Mouse (Mus musculus): ENCODE data around the gene Babam2.

The Babam2 gene

DNA sequence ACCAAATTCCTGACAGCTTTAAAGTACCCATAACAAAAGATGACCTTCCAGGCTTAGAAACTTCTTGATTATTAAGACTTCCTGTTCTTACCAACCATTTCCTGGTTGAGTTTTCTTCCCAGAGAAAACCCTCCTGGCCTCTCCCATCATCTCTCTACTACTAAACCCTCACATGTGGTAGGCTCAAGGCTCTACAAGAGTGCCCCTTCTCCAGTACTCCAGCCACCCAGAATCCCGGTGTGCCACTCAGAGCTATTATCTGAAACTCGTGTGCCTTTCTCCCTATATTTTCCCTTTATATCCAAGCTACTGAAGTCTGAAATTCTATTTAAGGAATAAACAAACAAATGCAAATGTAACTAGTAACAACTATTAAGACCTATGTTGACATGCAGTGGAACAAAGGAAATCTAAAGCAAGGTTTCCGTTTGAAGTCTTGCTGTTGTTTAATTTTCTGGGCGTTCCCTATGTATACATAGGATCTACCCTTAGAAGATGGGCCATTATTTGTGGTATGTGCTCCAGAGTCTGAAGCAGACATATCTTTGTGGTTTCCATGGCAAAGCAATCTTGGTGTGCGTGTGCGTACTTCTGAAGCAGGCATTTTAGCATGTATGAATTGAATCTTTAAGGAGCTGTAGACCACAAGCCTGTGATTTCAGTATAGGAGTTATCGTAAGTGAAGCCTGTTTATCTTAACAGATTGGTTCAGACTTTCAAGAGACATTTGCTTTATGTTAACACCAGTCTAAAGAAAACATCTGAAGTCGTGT, 361.2 kb downstream of the Babam2 start:
- DNase-seq, result no peak

DNA sequence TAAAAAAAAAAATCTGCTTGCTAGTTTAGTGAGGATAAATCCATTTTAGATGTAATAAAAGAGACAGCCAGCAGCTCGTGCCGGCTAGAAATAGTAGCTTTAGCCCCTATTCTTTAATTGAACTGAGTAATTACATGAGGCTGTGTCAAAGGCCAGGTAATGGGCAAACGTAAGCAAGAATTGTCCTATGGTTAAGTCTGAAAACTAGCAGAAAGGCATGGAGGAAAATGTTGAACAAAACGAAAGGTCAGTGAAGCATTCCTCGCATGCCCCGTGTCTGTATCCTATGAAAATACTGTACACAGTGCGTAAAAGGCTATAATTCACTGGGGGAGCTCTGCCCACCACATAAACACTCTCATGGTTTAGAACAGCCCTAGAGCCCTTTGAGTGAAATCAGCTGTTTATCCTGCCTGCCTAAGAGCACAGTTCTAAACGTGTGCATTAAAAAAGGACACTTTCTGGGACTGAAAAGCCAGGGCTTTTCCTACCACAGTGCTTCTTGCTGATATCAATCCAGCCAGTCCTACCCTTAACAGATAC, 361.8 kb downstream of the Babam2 start:
- no peak for DNase-seq

DNA sequence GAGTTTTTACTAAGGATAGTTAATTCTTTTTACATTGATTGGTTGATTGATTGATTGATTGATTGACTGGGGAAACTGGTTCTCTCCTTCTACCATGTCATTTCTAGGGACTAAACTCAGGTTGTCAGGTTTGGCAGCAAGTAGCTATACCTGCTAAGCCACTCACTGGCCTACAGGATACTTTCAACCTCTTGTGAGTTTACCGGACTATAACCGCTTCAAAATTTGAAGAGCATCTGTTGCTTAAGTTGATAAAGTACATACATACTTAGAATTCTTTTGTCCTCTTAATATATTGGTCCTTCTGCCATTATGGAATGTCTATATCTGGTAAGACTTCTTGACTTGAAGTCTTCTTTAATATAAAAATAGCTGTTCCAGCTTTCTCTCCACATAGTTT, 363.0 kb downstream of the Babam2 start:
- DNase-seq, result no peak

DNA sequence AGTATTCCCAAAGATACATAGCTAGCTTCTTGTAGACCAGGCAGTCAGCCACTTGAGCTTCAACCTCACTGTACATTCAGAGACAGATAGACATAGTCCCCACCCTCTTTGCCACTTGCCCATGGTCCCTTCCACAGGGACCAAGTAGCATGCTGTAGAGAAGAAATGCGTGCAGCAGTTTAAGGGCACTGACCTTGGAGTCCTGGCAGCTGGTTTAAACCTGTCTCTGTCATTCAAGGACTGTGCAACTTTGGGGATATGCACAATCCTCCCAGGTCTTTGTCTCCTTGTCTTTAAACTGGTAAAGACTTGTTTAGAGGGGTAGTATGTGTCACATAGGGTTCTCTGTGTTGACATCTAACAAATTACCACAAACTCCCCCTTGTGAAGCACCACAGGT, 364.4 kb downstream of the Babam2 start:
- no peak for DNase-seq

DNA sequence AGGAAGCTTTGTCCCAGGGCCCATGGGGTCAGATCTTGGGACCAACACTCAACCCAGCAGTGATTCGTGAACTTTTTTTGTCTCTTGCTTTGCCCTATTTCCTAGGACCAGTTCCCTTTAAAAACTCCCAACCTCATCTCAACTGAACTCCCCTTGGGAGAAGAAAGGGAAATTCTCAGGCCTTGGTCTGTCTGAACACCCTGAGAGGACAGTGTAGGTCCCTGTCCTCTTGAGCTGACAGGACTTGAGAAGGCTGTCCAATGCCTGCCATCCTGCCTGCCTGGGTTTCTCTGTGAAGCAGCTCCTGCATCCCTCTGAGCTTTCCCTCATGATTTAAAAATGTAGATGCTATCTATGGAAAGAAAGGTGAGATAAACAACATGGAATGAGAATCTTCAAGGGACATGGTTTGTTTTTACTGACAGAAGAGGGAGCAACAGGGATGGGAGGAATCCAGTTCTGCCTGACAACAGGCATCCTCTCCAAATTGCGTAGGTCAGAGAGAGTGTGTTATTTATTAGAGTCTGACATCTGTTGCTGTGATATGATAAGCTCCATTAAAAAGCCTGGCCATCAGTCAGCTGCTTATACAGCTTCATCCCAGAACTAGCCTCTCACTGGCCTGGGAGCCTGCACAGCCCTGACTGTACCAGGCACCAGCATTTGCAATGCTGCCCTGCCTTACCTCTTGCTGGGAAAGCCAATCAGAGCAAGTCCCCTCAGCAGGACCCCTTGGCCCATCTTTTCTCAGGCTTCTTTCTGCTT, 367.0 kb downstream of the Babam2 start:
- DNase-seq, result peak; percentile 37

DNA sequence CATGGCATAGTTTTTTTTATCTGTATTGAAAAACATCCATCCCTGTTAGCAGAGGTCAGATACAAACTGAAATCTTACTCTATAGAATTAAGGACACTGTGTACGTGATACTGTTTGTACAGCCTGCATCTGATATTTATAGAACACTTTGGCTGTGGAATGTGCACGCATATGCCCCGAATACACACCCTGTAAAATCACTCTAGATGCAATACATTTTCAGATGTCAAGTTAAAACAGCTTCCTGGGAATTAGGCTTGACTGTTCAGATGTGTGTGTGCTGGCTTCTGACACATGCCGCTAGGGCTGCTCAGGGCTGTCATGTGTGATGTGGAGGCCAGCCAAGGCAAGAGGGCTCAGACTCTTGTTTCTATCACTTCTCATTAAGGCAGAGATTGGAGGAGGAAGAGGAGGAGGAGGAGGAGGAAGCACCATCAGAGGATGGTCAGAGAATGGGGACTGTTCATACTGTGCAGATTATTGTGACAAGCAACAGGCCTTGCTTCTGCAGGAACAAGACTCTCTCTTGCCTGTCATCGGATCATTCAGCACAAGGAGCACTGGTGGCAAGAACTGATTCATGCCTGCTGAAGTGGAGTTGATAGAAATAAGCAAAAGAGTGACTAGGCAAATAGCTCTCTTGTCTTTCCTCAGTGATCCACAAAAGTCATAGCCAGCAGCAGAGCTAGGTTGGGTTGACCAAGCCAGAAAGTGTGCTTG, 368.7 kb downstream of the Babam2 start:
- no peak for DNase-seq

DNA sequence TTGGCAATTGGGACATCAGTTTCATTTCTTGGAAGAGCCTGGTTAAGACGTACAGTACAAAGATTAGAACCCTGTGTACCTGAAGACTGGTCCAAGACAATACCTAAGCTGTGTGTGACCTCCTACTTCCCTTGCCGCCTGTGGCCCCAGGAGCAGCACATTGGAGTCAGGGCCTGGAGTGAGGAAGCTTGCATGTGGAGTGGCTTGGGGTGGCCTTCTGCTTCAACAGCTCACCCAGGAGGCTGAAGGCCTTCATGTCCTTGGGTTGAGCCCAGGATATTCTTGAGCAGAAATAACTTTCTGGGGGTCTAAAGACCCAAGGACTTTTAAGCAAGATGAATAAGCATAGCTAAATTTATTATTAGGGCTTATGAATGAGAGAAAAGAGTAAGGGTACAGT, 369.4 kb downstream of the Babam2 start:
- DNase-seq, result no peak

DNA sequence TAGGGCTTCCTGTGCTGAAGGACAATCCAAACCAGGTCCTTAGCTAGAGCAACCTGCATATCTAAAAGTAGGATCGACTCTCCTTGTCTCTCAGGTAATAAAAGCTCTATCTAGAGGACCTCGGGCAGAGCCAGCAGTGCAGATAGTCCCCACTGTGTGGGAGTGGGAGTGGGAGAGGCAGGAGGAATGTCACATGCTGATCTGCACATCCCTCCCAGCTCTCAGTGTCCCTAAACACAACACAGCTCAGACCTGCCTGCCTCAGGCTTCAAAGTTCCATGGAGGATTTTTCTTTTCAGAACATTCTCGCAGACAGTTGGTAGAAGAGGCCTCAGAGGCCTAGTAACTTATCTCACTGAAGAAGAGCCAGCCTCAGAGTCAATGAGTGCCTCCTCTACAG, 371.1 kb downstream of the Babam2 start:
- DNase-seq, result no peak

- DNase-seq, result no peak
Measured at GRCm38 (mm10) chr5:32069096-32069495, 371.6 kb downstream of the Babam2 start.

DNA sequence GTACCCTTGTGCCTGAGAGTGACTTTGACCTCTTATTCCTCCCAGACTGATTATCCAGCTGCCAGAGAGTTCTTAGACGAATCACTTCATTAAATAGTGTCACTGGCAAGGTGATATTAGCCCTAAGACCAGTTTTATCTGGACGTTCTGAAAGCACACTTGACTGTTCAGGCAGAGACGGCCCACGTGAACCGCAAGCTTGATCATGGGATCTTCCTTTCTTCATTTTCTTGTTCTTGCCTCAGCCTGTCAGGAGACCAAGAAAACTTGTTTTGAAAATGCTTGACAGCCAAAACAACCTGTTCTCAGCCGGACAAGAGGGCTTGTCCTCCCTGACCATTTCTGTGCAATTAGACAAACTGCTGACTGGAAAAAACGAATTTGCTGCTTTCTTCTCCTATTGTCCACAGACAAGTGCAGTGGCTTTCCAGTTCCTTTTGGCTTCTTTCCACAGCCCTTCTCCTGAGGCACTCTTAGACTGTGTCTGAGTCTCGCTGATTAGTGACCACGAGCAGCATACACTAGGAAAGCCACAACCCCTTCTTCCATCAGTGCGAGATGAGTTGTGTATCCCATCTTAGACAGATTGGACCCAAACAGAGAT, 372.2 kb downstream of the Babam2 start:
- peak; percentile 15 for DNase-seq

- DNase-seq, result no peak
Measured at GRCm38 (mm10) chr5:32070781-32071180, 373.3 kb downstream of the Babam2 start.

DNA sequence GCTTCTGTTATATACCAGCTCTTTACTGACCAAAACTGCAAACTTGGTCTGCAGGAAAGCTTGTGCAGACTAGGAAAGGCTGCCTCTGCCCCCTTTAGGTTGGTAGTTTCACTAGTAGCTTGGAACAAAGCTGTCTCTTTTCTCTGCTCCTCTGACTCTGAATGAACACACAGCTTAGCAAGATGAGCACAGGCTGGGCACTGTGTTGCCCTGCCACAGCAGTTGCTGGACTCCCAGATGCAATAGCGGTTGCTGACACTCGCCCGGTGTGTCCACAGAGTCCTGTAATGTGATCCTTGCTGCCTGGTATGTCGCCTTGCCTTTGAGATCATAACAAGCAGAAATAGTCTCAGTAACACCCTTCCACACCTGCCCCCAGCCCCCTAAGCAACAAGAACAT, 373.8 kb downstream of the Babam2 start:
- no peak for DNase-seq

DNA sequence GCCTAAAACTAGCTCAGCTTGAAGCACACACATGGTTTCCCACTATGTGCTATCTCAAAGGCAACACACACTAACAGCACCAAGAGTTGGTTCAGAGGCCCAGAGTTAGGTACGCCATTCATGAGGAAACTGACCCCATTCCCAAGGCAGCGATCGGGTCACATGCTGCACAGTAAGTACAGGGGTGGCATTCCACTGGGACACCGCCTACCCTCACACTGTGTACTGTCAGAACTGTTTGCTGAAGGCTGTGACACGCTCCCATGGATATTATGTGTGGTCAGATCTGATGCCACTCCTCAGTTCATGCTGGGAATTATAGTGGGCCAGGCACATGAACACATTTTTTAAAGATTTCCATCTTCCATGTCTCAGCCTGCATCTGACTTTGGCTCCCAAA, 374.3 kb downstream of the Babam2 start:
- no peak for DNase-seq

- no peak for DNase-seq
Measured at GRCm38 (mm10) chr5:32072877-32073276, 375.4 kb downstream of the Babam2 start.

DNA sequence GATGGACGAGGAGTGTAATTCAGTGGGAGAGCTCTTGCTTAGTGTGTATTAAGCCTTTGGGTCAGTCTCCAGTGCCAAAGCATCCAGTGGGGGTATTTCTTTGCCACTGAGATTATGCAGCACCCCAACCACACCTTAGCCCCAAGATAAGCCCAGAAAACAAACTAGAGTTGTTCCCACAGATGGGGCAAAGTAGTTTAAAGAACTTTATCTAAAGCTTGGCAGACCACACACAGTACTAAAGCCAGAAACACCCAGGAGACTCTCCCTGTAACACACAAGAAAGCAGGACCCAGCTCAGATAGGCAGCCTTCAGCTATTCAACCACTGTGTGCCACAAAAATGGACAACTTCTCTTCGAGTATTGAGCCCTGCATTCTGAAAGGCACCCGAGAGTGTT, 376.6 kb downstream of the Babam2 start:
- no peak for DNase-seq

- no peak for DNase-seq
Measured at GRCm38 (mm10) chr5:32077139-32077538, 379.7 kb downstream of the Babam2 start.

- DNase-seq, result peak; percentile 20
Measured at GRCm38 (mm10) chr5:32078986-32079385, 381.5 kb downstream of the Babam2 start.

DNA sequence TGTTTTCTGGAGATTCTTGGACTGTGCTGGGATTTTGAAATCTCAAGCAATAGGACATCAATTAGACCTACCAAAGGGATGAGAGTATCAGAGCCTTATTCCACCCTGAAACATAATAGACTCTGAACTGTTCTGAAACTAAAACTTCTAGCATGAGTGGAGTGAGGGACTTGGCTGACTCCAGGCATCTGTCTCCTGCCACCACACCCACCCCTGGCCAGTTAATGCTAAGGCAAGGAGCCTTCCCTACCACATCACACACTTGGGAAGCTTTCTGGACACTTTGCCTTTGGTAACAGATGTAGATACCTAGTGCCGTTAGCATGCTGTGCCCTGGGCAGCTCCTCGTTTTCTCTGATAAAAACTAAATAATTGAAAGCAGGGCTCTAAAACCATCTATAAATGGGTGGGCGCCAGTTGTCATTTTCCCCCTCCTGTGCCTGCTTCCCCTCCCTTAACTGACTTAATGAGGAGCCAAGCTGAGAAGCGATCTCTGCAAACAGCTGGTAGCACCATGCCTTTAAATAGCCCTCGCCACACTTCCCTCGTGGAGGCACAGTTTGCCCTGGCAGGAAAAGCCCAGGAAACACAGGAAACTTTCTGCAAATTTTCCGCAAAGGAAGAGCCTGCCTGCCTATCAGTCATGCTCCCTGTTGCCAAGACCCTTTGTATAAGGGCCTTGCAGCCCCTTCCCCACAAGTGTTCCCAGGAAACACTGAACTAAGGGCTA, 383.2 kb downstream of the Babam2 start:
- DNase-seq, result no peak

- DNase-seq, result peak; percentile 38
Measured at GRCm38 (mm10) chr5:32084401-32084804, 386.9 kb downstream of the Babam2 start.

- peak; percentile 15 for DNase-seq
Measured at GRCm38 (mm10) chr5:32085566-32085965, 388.1 kb downstream of the Babam2 start.

- no peak for DNase-seq
Measured at GRCm38 (mm10) chr5:32085971-32086370, 388.5 kb downstream of the Babam2 start.

DNA sequence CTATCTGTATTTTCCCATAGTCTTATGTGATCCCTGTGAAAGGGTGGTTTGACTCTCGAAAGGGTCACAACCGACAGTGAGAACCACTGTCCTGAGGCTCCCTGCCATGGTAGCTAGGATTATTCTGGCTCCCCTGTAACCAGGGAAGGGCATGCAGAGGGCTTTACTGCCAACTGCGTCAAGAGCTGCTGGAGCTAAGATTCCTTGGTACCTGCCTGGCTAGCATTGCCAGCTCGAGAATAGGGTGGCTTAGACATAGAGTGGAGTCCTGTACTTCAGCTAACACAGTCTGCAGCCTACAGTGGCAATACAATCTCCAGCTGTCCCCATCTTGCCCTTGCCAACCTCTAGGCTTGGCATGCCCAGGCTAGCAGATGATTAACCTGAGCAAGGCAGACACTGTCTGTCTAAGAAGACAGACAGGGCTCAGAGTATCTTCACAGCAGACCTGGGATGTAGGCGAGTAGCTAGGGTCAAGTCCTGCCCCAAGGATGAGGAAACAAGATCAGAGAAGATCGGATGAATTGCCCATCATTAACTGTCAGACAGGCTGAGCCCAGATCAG, 389.1 kb downstream of the Babam2 start:
- DNase-seq, result no peak

Measured in lung, postnatal 36 days (tissue).